Mouse (Mus musculus): ENCODE data around the gene Dnph1. TPM values are rescaled to one million over a fixed set of nuclear protein-coding genes. Genes with fewer than 3 reads are reported as not detected.
"Not testable (repeated sequence)": the region's sequence is repeated elsewhere in the genome, so short reads cannot be mapped to it uniquely, and the experiment has no call there.

Gene Dnph1
- 10 to 100 TPM in 1 of 3 experiments, 1 to 10 TPM in 2; 4.6 to 17.6 (median 6.8) TPM for polyA plus RNA-seq (2017; shearing (Covaris generic))

DNA sequence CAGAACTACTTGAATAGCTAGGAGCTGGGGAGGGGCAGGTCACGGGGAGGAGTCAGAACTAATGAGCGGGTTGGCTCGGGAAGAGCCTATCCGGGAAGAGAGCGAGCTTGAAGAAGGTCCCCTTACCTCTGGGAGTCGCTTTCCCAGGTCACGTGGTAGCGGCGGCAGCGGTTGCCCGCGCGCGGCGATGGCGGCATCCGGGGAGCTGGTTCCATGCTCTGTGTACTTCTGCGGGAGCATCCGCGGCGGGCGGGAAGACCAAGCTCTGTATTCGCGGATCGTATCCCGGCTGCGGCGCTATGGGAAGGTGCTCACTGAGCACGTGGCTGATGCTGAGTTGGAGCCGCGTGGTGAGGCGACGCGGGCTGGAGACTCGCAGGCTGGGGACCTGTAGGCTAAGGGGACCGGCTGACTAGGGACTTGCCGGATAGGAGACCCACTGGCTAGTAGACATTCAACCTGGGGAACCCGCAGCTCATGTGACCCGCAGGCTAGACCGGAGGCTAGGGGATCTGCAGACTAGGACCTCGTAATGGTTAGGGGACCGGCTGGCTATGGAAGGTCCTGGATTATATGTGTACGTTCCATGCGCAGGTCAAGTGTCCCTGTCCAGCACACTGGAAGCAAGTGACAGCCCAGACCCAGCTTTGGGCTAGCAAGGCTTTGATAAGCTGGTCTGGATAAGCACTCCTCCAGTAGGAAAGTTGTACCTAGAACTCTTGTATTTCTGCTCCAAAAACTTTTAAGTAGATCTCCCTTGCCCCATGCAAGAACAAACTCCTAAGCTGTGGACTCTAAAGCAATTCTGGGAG lies at the start of gene Dnph1:
Dnph1 (plus strand) TSS at position 89 of the 812 bp plus-strand sequence.
- ATAC-seq: peak; percentile 78

DNA sequence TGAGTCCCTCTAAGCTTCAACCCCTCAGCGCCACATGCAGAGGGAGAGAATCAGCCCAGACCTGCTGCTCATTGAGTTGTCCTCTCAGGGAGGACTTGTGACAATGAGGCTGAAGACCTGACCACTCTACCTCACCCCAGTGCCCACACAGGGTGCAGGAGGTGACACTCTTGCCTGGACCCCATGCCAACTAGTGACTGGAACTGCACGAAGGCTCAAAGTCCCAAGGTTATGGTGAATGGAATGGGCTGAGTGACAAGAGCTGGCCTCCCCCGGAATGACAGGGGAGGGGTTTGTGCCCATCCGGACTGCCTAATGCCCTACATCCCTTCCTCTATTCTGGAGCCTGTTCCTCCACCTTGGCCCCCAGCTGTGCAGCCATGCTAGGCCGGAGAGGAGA lies 43.8 kb upstream of the Dnph1 start:
- no peak for ATAC-seq

DNA sequence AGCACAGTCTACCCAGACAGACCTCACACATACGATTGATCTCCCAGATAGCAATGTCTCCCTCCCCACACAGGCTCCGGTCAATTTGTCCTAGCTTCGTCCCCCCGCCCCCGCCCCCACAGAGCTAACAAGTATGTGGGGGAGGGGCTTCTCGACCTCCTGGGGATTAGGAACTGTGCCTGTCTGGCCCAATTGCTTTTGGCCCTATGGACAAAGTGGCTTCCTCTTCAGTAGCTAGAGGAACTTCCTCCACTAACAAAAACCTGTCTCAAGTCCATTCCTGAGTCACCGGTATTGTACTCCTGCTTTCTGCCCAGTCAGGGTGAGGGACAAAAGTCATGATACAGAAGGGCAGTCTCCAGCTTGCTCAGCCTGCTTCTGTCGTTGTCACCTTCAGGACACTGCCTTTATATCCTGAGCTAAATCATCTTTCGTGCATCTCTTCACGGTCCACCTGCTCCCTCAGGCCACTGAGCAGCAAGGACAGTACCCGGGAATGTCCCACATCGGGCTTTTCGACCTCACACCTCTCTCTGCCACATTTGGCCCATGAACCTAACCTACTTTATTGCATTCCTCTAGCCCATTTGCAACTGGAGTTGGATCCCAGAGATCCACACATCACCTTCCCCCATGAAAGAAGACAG lies 43.1 kb upstream of the Dnph1 start:
- ATAC-seq: no peak

DNA sequence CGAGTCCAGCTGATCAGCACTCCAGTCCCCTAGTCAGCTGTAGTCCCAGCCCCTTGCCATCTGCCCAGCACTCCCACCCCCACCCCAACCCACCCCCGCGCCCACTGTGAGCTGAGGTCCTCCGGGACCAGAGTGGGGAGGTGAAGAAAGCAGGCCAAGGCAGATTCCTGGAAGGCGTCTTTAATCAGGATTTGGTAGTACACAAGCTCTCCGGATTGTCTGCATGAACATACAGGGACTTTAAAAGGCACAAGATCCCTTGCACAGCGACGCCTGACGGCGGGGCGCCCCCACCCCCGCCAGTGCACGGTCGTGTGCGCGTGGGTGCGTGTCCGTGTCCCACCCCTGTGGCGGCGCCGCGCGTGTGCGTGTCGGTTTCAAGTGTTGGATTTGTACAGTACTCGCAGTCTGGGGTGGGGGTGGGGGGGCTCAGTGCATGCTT lies 42.5 kb upstream of the Dnph1 start:
- no peak for ATAC-seq

DNA sequence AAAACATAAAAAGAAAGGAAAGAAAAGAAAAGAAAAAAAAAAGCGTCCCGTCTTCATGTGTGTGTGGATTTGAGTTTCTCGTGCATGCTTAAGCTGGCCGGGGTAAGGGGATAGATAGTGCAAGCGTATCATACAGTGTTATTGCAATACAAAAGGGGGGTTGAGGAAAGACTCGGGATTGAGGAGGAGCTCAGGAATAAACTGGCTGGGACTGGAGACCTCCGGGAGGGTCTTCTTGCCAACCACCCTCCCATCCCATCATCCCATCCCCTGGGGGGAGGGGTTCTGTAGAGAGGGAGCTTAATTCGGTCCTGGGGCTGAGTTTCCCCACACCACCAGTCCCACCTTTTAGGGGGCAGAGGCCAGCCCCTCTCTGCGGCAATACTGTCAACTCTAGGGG lies 42.0 kb upstream of the Dnph1 start:
- ATAC-seq: no peak

DNA sequence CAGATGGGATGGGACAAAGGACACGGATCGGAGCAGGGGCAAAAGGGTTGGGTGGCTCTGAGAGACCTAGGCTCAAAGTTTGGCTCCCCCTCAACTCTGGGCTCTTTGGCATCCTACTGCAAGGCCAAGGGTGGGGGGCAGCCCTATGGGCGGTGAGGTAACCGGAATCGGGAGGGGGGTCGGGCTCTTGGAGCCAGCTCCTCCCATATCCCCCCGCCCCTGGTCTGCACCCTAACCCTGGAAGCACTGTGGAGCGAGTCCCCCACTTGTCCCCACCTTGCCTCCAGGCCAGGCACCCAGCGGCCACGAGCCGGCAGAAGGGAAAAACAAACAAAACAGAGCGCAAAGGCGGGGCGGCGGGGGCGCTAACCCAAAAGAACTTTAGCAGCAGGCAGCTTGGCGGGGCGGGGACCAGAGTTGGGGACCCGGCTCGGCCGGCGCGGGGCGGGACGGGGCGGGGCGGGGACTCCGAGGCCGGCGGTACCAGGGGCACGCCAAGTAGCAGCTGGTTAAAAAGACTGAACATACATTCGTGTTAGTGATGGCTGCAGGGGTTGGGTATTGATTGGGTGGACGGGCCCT lies 41.3 kb upstream of the Dnph1 start:
- ATAC-seq: no peak

DNA sequence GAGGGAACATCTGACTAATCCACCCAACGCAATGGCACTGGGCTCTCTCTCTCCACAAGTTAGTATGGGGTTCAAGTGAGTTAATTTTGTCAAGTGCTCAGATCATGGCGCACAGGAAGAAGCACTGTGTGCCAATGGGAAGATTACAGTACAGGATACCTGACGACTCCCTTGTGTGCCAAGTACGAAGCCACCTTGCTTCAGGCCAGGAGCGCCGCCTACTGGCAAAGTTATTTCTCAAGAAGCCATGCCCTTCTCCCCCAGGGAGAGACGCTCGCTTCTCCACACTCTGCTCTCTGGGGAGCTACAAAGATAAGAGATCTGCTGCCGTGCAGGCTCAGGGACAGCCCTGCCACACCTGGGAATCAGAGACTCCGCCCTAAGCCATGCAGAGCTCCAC lies 38.7 kb upstream of the Dnph1 start:
- no peak for ATAC-seq

DNA sequence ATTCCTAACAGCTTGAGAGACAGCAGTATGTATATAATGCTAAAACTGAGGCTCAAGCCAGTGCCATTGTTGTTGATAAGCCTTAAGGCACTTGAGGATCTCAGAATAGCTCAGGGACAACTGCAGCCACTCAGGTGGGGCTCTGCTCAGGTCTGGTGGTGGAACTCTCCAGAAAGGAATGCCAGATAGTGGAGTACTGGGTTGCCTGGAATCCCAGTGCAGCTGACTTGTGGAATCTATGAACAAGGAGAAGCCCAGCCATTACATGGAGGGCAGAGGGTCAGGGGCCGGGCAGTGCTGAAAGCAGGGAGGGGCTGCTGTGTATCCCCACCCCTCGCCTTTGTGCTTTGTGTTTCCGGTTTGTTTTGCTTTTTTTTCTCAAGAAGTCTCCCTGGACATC lies 38.1 kb upstream of the Dnph1 start:
- no peak for ATAC-seq

DNA sequence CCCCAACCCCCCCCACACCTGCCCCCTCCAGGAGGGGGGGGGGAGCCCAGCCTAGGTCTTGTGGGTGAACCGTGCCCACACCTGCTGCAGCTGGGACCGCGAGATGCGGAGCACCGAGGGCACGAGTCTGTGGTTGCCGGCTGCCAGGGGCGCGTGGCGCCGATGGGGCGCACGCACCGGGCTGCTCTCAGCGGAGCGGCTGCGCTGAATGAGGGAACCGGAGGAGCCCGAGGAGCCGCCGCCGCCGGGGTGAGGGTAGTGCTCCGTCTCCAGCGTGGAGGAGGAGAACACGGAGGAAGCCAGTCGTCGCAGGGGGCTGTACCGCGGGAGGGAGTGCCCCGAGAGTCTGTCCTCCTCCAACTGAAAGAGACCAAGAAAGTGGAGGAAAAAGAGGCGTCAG lies 35.8 kb upstream of the Dnph1 start:
- no peak for ATAC-seq

DNA sequence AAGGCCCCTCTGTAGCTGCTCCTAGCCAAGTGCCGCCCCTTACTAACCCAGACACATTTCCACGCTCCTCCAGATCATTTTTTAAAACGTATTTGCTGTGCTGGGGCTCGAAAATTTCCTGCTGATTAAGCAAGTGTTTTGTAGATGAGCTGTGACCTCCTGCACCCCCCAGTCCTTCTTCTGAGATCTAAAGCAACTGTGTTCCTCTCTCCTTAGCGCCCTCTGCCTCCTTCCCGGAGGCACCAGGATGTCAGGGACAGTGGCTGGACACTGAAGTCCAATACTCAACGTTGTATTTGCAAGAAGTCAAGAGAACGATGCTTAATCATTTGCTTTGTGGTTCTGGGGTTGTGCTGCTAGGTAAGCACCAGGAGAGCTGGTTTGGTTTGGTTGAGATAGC lies 35.2 kb upstream of the Dnph1 start:
- ATAC-seq: no peak

DNA sequence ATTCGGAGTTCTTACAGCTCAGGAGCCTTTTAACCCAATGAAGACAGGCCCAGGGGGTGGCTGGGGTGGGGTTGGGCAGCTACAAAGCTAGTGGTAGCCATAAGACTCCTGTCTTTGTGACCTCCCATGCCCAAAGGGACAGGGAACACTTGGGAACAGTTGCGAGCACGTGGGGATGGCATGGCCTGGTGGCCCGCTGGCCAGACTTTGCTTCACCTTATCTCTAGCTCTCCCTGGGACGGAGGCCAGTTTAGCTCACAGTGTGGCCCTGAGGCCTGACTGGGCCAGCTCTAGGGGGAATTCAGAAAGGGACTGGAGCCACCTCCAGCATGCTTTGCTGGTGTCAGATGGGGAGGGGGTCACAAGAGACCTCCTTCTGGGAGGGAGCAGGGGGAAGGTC lies 34.3 kb upstream of the Dnph1 start:
- no peak for ATAC-seq

DNA sequence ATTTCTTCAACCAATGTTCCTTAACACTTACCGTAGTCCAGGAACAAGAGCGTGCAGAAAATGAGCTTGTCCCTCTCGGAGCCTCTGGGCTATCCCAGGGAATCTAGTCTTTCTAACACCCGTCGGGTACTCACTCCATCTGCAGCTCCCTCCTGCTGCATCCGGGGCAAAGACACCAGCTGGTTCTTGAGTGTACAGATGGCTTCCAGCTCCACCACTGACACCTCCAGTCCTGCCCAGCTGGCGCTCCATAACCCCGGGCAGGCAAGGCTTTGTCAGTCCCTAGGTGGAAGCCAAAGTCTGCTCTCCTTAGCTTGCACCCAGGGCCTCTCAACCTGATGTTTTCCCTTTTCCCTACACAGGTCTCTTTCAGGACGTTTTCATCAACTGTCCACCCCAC lies 28.7 kb upstream of the Dnph1 start:
- no peak for ATAC-seq

DNA sequence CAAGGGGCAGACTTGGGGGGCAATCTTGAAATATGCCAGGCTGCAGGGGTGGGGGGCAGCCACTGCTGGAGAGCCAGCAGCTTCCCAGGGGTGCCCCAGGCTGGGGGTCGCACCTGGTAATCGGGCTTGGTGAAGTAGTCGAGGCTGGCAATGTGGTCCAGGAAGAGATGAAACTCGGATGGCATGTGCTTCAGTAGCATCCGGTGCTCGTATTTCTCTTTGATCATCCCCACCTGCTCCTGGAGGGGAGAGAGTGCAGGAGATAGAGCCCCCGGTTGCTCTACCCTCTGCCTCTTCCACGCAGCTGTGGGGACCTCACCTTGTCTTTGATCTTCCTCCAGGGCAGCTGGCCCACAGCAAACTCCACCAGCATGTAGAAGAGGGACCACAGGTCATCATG lies 19.9 kb upstream of the Dnph1 start:
- ATAC-seq: no peak

DNA sequence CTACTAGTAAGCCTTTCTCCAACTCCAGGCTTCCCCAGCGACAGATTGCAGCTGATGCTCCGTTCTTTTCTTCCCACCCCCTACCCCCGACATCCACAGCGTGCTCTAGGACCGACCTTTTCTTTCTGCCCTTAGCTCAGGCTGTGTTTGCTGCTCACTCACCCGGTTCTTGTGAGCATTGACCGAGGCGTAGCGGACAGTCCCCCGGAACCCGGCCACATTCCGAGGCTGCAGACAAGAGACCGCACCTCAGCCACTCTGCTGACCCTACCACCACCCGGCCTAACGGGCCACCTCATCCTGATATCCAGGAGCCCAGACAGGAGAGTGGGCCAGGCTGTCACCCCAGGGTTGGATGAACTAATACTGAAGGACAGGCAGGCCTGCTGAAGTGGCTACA lies 19.2 kb upstream of the Dnph1 start:
- ATAC-seq: no peak

DNA sequence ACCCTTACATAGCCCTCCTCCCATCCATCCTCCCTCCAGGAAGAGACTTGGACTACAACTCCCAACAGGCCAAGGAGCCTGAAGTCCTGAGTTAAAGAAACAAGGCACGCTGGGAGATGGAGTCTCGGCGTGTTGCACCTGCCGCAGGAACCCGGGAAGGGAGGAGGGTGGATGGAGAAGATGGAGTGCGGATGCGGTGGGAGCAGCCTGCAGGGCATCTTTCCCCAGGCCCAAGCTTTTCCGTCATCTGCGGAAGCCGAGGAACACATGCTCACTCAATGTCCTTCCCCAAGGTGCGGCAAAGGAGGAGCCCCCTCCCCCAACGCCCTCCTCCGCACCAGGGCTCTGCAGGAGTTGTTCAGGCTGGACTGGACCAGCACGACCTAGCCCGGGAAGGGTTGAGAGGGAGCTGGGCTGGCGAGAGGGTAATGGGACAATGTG lies 12.9 kb upstream of the Dnph1 start:
- ATAC-seq: peak; percentile 27

DNA sequence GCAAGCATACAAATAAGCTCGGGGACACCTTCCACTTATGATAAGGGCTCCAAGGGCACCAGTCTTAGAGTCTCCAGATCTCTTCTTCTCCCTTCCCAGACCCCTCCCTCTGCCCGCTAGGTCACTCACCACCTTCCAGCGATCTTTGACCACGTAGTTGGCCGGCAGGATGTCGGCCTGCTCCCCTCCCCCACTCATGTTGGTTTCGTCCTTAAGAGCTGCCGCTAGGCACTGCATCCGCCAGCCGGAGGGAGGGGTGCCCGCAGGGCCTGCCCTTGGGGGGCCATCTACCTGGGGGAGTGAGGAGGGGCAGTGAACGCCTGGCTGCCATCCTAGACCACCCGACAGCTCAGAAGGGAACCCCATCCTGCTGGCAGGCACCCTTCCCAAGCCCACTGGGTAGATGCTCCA lies 12.5 kb upstream of the Dnph1 start:
- peak; percentile 32 for ATAC-seq

DNA sequence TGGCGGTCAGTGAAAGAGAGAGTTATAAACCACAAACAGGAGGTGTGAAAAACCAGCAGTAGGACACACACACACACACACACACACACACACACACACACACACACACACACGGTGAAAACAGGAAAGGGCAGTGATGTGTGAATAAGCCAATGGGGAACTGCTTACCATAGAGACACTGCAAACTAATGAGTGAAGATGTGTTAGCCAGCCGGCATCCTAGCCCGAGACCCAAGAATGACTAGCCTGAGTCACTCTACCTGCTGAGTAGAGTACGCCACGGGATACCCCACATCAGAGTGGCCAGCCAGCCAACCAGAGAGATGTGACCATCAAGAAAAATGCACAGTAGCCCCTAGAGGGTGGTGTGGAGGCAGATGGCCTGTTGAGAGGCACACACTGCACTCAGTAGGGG lies 12.0 kb upstream of the Dnph1 start:
- no peak for ATAC-seq

DNA sequence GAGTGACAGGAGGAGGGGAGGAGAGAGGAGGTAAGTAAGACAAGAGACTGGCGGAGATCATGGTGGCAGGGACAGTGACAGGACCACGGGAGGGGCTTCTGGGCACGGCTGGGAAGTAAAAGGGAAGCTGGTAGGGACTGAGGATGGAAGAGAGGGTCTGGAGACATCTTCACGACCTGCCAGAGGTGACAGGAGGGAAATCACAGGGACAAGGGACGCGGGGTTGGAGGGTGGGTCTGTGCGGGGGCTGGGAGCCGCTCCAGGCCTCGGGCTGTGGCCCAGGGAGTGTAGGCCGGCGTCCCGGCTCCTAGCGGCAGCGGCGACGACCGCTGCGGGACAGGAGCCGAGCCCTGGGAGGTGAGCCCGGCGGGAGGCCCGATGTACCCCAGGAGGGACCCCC lies 9.5 kb upstream of the Dnph1 start:
- ATAC-seq: no peak

DNA sequence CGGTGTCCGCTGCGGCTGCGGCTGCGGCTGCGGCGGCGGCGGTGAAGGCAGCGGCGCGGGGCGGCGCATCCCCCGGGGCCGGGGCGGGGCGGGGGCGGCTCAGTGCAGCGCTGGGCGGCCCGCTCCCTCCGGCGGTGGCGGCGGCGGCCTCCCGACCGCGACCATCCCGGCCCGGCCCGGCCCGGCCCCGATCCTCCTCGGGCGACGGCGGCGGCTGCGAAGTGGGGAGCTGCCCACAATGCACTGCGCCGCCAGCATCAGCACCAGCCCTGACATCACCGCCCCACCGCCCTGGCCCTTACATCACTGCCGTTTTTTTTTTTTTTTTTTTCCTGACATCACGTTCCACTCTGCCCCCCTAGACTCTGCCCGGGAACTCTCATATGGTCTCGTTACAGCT lies 9.1 kb upstream of the Dnph1 start, which contains the start of gene Ttbk1:
Ttbk1 (minus strand) TSS at position 245 of the 400 bp plus-strand sequence.
- ATAC-seq: peak; percentile 62

DNA sequence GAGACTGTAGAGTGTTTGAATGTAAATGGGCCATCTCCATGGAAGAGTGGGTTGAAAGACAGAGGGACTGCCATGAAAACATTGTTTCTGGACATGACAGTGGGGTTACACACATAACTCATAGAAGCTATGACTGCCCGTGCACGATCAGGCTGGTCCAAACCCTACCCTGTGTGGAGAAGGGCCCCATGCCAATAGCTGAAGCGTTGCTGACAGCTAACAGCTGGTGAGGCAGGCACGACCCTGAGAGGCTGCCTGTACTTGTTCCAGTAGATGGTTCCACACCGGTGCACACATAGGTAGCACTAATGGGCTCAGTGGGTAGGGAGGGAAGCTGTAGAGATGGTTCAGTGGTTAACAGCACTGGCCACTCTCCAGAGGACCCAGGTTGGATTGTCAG lies 1.0 kb upstream of the Dnph1 start:
- no peak for ATAC-seq

DNA sequence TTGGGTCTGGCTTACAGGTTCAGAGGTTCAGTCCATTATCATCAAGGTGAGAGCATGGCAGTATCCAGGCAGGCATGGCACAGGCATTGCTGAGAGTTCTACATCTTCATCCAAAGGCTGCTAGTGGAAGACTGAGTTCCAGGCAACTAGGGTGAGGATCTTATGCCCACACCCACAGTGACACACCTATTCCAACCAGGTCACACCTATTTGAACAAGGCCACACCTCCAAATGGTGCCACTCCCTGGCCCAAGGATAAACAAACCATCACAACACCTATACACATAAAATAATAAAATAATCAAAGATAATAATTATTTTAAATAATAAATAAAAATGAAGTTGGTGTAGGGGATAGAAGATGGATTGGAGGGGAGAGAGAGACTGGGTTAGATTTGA lies 430 bp upstream of the Dnph1 start:
- not testable (repeated sequence) for ATAC-seq

DNA sequence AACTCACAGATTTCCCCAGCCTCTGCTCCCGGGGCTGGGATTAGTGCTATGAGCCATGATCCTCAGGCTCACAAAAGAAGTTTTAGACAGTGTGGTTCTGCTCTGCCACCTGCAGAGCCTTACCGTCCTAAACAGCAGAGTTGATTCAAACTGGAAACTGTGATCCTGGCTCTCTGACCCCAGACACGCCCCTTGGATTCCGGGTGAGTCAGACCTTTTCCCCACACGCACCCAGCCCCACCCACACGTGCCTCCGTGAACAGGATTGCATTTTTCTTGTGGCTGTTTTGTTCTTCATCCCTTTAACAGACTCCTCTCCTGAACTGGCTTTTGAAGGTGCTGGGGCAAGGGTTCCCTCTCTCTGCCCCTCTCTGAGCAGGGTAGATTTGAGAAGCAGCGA lies 1.4 kb downstream of the Dnph1 start:
- ATAC-seq: no peak

DNA sequence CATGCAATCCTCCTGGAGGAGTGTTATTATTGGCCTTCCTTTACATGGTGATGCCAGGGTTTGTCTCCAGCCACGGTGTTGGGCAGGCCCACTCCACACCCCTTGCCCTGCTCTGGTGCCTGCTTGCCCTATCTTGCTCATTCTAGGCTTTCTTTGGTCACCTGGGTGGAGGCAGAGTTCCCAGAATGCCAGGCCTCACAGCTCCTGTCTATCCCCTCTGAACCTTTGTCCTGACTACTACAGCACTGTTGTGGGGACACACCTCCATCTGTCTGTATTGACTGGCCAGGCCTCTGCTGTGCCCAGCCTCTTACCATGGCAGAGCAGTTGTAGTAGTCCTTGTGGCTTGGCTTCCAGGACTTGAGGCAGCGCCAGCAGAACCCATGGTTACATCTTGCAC lies 6.3 kb downstream of the Dnph1 start:
- ATAC-seq: no peak

Data from inflammation-experienced regulatory T-cells, adult 6 months (primary cell).